Mouse (Mus musculus) embryonic facial prominence, embryonic 10.5 days (tissue): ENCODE measurements around the gene Cgnl1. TPM values are rescaled to one million over a fixed set of nuclear protein-coding genes. Genes with fewer than 3 reads are reported as not detected.

Experiments
- DNase-seq: peaks from one replicate; pipeline ENCODE4 v3.0.0-alpha.2; 2017; ENCODE audit warnings: low spot score
- H3K27ac ChIP-seq: fragments of 300-500 bp; sonication (generic); replicated peaks from 2 replicates; pipeline ENCODE4 v1.5.1; 2016; ENCODE audit warnings: mild to moderate bottlenecking
- H3K27me3 ChIP-seq: fragments of 300-500 bp; sonication (generic); replicated peaks from 2 replicates; pipeline ENCODE4 v1.6.1; 2016; ENCODE audit warnings: low read depth, mild to moderate bottlenecking; ENCODE audit not compliant: poor library complexity, severe bottlenecking
- H3K36me3 ChIP-seq: fragments of 300-500 bp; sonication (generic); replicated peaks from 2 replicates; pipeline ENCODE4 v1.6.1; 2016; ENCODE audit warnings: mild to moderate bottlenecking, moderate library complexity
- H3K4me1 ChIP-seq: fragments of 300-500 bp; sonication (generic); 2 replicates; pipeline ENCODE4 v1.6.1; 2016
- H3K4me3 ChIP-seq: fragments of 300-500 bp; sonication (generic); 2 replicates; pipeline ENCODE4 v1.5.1; 2016; ENCODE audit warnings: mild to moderate bottlenecking, moderate library complexity
- H3K9me3 ChIP-seq: fragments of 300-500 bp; sonication (generic); 2 replicates; pipeline ENCODE4 v1.6.1; 2016; ENCODE audit warnings: mild to moderate bottlenecking
- WGBS: fragments of 180-500 bp; shearing (Covaris S2); methylation state at CpG from one replicate; pipeline ENCODE4 v1.1.7; 2016; 5-methylcytosine and 5-hydroxymethylcytosine counted together
- polyA plus RNA-seq: library from polyadenylated mRNA; unstranded; fragments of >200 nt; fragmentation: Nextera tagmentation; extraction: Ambion mirVana; gene quantifications from 2 replicates; pipeline ENCODE4 v1.2.1, GENCODE M21; 2016

Gene Cgnl1
- polyA plus RNA-seq, 1 experiment from 2014 or later: 10.8 TPM

DNA sequence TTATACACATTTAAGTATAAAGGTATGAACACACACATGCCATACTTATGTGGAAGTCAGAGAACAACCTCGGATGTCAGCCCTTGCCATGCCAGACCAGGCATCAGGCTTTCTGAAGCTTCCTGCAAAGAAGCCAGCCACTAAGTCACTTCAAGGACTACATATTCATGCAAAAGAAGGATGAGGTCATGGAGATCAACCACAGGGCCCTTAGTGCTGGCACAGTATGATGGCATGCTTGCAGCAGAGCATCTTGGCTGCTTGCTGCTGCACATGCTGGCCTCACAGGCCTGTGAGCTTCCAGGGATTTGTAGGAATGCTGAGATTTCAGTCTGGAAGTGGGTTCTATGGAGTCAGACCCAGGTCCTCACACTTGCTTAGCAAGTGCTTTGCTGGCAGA, 188.6 kb downstream of the Cgnl1 start:
- no peak for DNase-seq
- 84% methylated on average over 1 of the region's 1 CpGs for WGBS
- Histone ChIP-seq H3K27ac (no peak overlapping the region), H3K36me3 (no peaks in the 10 kb centered on the region), H3K4me3 (no peak overlapping the region), H3K4me1 (peaks cover 3% of the 10 kb centered on the region; the same call in 1 of the 2 replicates), H3K9me3 (peaks cover 12% of the 10 kb centered on the region; the same call in 1 of the 2 replicates), H3K27me3 (no peaks in the 10 kb centered on the region)

GRCm38 (mm10) chr9:71578896-71579564, 192.4 kb downstream of the Cgnl1 start:
- Histone ChIP-seq H3K27me3 (no peaks in the 10 kb centered on the region), H3K4me1 (peaks cover 3% of the 10 kb centered on the region; the same call in 1 of the 2 replicates), H3K4me3 (no peak overlapping the region), H3K36me3 (no peaks in the 10 kb centered on the region), H3K9me3 (no peaks in the 10 kb centered on the region), H3K27ac (no peak overlapping the region)
- no peak for DNase-seq
- WGBS: 62% methylated on average over 7 of the region's 7 CpGs

Other genes starting within 250 kb of the Cgnl1 start
- 6.4 and 7.1 TPM in 2 replicates for gene Myzap, start 179.2 kb downstream of the Cgnl1 start, polyA plus RNA-seq